Mouse (Mus musculus): ENCODE results near the gene Mrgpra2a. TPM values are rescaled to one million over a fixed set of nuclear protein-coding genes. Genes with fewer than 3 reads are reported as not detected.
"Not testable (repeated sequence)": the region's sequence is repeated elsewhere in the genome, so short reads cannot be mapped to it uniquely, and the experiment has no call there.

The Mrgpra2a gene
- total RNA-seq (2021), result not detected
- long read RNA-seq, experiment 1, result 0 reads
- long read RNA-seq, experiment 2, result 0 reads

GRCm38 (mm10) chr7:47452015-47452414, at the start of gene Mrgpra2a:
Gene Mrgpra2a, minus strand, starts transcription at chr7:47452139.
- intact Hi-C loops (cut with DNase I); DNase-seq: not testable (repeated sequence)

DNA sequence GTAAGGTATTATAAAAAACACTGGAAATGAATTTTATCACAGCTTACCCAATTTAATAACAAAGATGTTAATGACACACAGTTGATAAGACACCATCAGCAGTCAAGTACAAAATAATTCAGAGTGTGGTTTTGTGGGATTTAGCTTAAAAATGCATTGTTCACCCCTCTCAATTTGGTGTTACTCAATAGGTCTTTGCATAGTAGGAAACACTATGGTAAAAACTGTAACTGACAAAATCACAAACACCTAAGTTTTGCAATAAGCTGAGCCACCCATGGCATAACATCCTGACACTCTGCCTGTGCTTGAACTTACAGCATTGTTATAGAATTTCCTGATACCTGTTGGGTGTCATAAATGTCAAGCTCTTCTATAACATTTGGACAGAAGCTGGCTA, 39.3 kb upstream of the Mrgpra2a start:
- intact Hi-C loops (cut with DNase I); DNase-seq: not testable (repeated sequence)

DNA sequence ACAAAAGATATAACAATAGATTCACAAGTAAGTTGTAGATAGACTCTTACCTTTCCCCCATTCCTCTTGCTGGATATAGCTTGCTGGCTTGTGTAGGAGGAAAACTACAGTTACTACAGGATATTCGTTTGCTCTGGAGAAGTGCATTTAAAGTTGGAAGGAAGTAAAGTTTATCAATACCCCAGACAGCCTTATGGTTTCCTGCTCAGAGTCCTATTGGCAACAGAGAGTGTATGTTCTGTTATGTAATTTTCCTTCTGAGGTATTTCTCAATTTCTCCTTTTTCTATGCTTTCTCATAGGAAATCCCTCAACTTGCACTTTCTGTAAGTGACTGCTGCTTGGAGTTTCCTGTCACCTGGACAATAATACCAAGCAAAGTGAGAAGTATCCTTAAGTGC, 37.5 kb upstream of the Mrgpra2a start:
- intact Hi-C loops (cut with DNase I); DNase-seq: not testable (repeated sequence)

DNA sequence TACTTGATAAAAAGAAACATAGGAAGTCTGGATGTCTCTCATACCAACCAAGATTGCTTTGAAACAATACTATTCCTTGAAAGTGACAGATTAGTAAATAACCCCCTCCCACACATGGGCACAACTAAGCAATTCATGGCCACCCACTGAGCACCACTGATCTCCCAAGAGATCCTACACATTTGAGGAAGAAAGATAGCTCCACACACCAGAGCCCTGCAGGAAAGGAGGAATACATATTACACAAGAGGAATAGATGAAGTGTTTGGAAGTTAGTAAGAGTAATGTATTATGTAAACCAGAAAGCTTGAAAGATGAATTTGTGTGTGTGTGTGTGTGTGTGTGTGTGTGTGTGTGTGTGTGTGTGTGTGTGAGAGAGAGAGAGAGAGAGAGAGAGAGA, 31.2 kb upstream of the Mrgpra2a start:
- DNase-seq; intact Hi-C loops (cut with DNase I): not testable (repeated sequence)

DNA sequence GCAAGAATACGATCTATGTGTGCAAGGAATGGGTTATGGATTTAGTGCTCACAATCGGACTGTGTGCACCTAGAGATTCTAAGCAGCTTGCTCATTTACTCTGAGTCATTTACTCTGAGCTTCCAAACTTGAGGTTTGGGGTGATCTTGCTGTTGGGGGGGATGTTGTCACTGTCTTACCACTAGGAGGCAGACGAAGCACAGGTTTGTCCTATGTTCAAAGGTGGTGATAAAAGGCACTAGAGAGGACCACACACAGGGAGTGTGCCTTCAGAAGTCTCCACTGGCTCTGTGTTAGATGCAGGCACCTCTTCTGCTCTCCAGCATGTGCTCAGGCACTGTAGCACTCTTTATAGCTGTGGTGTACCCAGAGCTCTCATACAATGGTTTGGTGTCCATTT, 22.0 kb upstream of the Mrgpra2a start:
- DNase-seq; intact Hi-C loops (cut with DNase I): not testable (repeated sequence)

DNA sequence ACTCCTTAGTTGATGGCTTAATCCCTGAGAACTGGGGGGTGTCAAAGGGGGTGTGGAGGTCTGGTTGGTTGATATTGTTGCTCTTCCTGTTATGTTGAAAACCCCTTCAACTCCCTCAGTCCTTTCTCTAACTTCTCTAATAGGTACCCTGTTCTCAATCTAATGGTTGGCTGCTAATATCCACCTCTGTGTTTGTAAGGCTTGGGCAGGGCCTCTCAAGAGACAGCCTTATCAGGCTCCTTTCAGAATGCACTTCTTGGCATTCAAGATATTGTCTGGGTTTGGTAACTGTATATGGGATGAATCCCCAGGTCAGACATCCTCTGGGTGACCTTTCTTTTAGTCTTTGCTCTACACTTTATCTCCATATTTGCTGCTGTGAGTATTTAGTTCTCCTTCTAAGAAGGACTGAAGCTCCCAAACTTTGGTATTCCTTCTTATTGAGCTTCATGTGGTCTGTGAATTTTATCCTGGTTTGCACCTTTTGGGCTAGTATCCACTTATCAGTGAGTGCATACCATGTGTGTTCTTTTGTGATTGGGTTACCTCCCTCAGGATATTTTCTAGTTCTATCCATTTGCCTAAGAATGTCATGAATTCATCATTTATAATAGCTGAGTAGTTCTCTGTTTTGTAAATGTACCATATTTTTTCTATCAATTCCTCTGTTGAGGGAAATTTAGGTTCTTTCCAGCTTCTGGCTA, 13.5 kb upstream of the Mrgpra2a start:
- intact Hi-C loops (cut with DNase I); DNase-seq: not testable (repeated sequence)

DNA sequence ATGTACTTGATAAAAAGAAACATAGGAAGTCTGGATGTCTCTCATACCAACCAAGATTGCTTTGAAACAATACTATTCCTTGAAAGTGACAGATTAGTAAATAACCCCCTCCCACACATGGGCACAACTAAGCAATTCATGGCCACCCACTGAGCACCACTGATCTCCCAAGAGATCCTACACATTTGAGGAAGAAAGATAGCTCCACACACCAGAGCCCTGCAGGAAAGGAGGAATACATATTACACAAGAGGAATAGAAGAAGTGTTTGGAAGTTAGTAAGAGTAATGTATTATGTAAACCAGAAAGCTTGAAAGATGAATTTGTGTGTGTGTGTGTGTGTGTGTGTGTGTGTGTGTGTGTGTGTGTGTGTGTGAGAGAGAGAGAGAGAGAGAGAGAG, 6.2 kb downstream of the Mrgpra2a start:
- intact Hi-C loops (cut with DNase I), result not testable (repeated sequence)

GRCm38 (mm10) chr7:47436463-47436862, 15.5 kb downstream of the Mrgpra2a start:
- DNase-seq; intact Hi-C loops (cut with DNase I): not testable (repeated sequence)

More for the DNA sequence above, 6.2 kb downstream of the Mrgpra2a start:
- DNase-seq, result not testable (repeated sequence)

DNA sequence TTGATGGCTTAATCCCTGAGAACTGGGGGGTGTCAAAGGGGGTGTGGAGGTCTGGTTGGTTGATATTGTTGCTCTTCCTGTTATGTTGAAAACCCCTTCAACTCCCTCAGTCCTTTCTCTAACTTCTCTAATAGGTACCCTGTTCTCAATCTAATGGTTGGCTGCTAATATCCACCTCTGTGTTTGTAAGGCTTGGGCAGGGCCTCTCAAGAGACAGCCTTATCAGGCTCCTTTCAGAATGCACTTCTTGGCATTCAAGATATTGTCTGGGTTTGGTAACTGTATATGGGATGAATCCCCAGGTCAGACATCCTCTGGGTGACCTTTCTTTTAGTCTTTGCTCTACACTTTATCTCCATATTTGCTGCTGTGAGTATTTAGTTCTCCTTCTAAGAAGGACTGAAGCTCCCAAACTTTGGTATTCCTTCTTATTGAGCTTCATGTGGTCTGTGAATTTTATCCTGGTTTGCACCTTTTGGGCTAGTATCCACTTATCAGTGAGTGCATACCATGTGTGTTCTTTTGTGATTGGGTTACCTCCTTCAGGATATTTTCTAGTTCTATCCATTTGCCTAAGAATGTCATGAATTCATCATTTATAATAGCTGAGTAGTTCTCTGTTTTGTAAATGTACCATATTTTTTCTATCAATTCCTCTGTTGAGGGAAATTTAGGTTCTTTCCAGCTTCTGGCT, 24.0 kb downstream of the Mrgpra2a start:
- intact Hi-C loops (cut with DNase I); DNase-seq: not testable (repeated sequence)

DNA sequence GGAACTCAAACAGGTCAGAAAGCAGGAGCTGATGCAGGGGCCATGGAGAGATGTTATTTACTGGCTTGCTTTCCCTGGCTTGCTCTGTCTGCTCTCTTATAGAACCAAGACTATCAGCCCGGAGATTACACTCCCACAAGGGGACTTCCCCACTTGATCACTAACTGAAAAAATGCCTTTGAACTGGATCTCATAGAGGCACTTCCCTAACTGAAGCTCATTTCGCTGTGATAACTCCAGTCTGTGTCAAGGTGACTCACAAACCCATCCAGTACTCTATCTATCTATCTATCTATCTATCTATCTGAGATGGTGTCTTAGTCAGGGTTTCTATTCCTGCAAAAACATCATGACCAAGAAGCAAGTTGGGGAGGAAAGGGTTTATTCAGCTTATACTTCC, 41.3 kb downstream of the Mrgpra2a start:
- intact Hi-C loops (cut with DNase I), result no loop called here
- no peak for DNase-seq

DNA sequence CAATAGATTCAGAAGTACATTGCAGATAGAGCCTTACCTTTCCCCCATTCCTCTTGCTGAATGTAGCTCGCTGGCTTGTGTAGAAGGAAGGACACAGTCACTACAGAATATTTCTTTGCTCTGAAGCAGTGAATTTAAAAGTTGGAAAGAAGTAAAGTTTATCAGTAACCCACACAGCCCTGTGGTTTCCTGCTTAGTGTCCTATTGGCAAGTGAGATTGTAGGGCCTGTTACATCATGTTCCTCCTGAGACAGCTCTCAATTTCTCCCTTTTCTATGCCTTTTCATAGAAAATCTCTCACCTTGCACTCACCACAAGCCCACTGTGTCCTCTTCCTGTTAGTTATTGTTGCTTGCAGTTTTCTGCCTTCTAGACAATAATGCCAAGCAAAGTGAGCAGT, 42.4 kb downstream of the Mrgpra2a start:
- no peak for DNase-seq
- intact Hi-C loops (cut with DNase I), result no loop called here

DNA sequence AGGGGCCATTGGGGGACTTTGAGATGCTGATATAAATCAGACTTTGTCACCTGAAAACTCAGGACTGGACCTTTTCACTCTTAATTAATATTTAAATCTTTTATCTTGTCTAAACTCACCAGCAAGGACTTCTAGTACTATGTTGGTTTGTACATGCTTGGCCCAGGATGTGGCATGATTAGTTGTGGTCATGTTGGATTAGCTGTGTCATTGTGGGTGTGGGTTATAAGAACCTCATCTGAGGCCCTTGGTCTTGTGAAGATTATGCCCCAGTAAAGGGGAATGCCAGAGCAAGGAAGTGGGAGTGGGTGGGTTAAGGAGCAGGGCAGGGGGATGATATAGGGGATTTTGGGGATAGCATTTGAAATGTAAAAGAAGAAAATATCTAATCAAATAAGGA, 50.8 kb downstream of the Mrgpra2a start:
- intact Hi-C loops (cut with DNase I), result no loop called here
- no peak for DNase-seq

Other genes starting within 250 kb of the Mrgpra2a start
- gene Mrgpra6, start 247.2 kb downstream of the Mrgpra2a start, total RNA-seq (2021), result not detected
- not detected for gene Mrgpra9, start 199.3 kb downstream of the Mrgpra2a start, total RNA-seq (2021)
- not detected for gene Mrgpra1, start 97.9 kb downstream of the Mrgpra2a start, total RNA-seq (2021)
- gene Mrgpra2b, start 76.7 kb upstream of the Mrgpra2a start, total RNA-seq (2021), result not detected
- not detected for gene Mrgpra3, start 149.2 kb upstream of the Mrgpra2a start, total RNA-seq (2021)

Data from gastrocnemius, postnatal 36 days (tissue).